ENCODE assay signal across 8 mouse cellular contexts in the genomic region with DNA sequence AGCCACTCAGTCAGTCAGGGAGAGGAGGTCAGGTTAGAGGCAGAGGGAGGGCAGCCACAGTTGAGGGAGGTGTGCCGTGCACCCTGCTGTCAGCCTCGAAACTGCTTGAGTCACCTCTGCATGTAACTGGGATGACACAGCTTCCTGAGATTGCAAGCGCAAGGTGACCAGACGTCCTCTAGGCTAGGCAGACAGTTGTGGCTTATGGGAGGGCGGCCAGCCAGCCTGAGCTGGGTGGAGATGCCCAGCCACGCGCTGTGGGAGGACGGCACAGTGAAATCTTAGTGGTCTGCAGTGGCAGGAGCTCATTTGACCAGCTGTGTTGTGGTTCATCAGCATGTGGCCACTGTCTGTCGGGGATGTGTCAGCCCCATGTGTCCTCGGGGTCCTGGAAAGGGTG. TPM values are rescaled to one million over a fixed set of nuclear protein-coding genes. Genes with fewer than 3 reads are reported as not detected.
DNase-seq lines count a peak whose midpoint lies in the region; ATAC-seq lines count a peak whose summit lies in the region.
"Had no signal": no experiment of that assay in that cellular context is flagged by ENCODE, and none has a peak within 500 bp of the region (broad histone marks: within the 10 kb centered on the region; RNA-seq: fewer than 3 reads in every experiment).

No protein-coding gene starts in this region.

- ATAC-seq in liver, embryonic 12.5 days = peak; percentile 61

- H3K36me3 ChIP-seq in liver, embryonic 12.5 days = peaks cover 59% of the 10 kb centered on the region

- H3K4me3 ChIP-seq in liver, embryonic 12.5 days = peak overlapping the region; percentile 97

- peaks cover 87% of the 10 kb centered on the region for H3K4me1 ChIP-seq in liver, embryonic 12.5 days

- no peaks in the 10 kb centered on the region for H3K27me3 ChIP-seq in liver, embryonic 12.5 days (replicated peaks)

- peak overlapping the region; percentile 80 for H3K4me2 ChIP-seq in liver, embryonic 12.5 days

- 37% methylated on average over 10 of the region's 10 CpGs for WGBS in liver, embryonic 12.5 days (ENCODE audit: insufficient replicate concordance)

- H3K9me3 ChIP-seq in liver, embryonic 12.5 days (replicated peaks) = no peaks in the 10 kb centered on the region

- H3K27ac ChIP-seq in liver, embryonic 12.5 days = peak overlapping the region; percentile 97

- peak; percentile 49 to 74 for DNase-seq in spleen, postnatal 4 days (ENCODE audit: low spot score in 2 of 2)
- no peak for DNase-seq in spleen, adult 12 weeks (ENCODE audit: low spot score)
- DNase-seq in gastrocnemius, adult 8-10 months (ENCODE audit: low spot score in 2 of 2) = peak; percentile 46 to 71
- DNase-seq in urinary bladder, postnatal 25 days (ENCODE audit: low spot score) = peak; percentile 36
- no peak for DNase-seq in thymus, postnatal 14 days
- no peak for DNase-seq in frontal cortex, postnatal 25 days (ENCODE audit: low spot score in 2 of 2)
- DNase-seq: lung, embryonic 14.5 days had no signal

- H3K9ac ChIP-seq in liver, embryonic 12.5 days = peak overlapping the region; percentile 99
- H3K9ac ChIP-seq: lung, embryonic 14.5 days had no signal

RNA-seq across cellular contexts. Expression of gene Mafk, which starts 3.6 kb away (rescaled TPM):
- 10 to 100 TPM; 15.2 to 21.2 (median 18.1) TPM for total RNA-seq in gastrocnemius, adult 8-10 months (2022)
- 47.7 and 48.9 TPM in 2 replicates for polyA plus RNA-seq in liver, embryonic 12.5 days (2016; fragmentation: Nextera tagmentation; extraction: Ambion mirVana)

RNA-seq across cellular contexts. Expression of gene Ints1, which starts 19.5 kb away (rescaled TPM):
- total RNA-seq in gastrocnemius, adult 8-10 months (2022) = 10 to 100 TPM; 29.3 to 37.0 (median 32.3) TPM
- polyA plus RNA-seq in liver, embryonic 12.5 days (2016; fragmentation: Nextera tagmentation; extraction: Ambion mirVana) = 21.8 and 23.3 TPM in 2 replicates

RNA-seq across cellular contexts. Expression of gene Tmem184a, which starts 24.8 kb away (rescaled TPM):
- total RNA-seq in gastrocnemius, adult 8-10 months (2022) = 1 to 10 TPM in 2 of 4 experiments, under 1 TPM in 2; 0.41 to 1.4 (median 0.88) TPM
- 1.6 TPM in 2 replicates for polyA plus RNA-seq in liver, embryonic 12.5 days (2016; fragmentation: Nextera tagmentation; extraction: Ambion mirVana)

RNA-seq across cellular contexts. Expression of gene Gm26938, which starts 31.3 kb away (rescaled TPM):
- total RNA-seq in gastrocnemius, adult 8-10 months (2022) = not detected
- polyA plus RNA-seq in liver, embryonic 12.5 days (2016; fragmentation: Nextera tagmentation; extraction: Ambion mirVana) = not detected in 2 replicates
- polyA plus RNA-seq: lung, embryonic 14.5 days had no signal

RNA-seq across cellular contexts. Expression of gene Psmg3, which starts 31.7 kb away (rescaled TPM):
- total RNA-seq in gastrocnemius, adult 8-10 months (2022) = 10 to 100 TPM in 1 of 4 experiments, 1 to 10 TPM in 3; 7.8 to 10.4 (median 8.8) TPM
- 75.6 and 80.9 TPM in 2 replicates for polyA plus RNA-seq in liver, embryonic 12.5 days (2016; fragmentation: Nextera tagmentation; extraction: Ambion mirVana)

Comparison
In these comparisons a context has a peak if more than half of its experiments do, and no peak if none do; other contexts are left out.
1. DNase-seq: peak in spleen, postnatal 4 days (2 of 2), gastrocnemius, adult 8-10 months (2 of 2) and urinary bladder, postnatal 25 days (single experiment); none in spleen, adult 12 weeks (single experiment), thymus, postnatal 14 days (single experiment) and frontal cortex, postnatal 25 days (0 of 2).